Mouse (Mus musculus) heart, postnatal 0 days (tissue): ENCODE data around the gene Rpia.

Source experiments
- CTCF ChIP-seq: IDR thresholded peaks from 2 replicates; pipeline ENCODE4 v1.5.1; 2016; ENCODE audit warnings: antibody characterized with exemption, control low read depth, low read depth
- EP300 ChIP-seq: IDR thresholded peaks from 2 replicates; pipeline ENCODE4 v1.6.1; 2016; ENCODE audit warnings: antibody characterized with exemption, low read depth

GRCm38 (mm10) chr6:70789134-70789533 lies 2.9 kb downstream of the Rpia start:
- TF ChIP-seq CTCF (no peak), EP300 (no peak)
